Mouse (Mus musculus) liver, adult (tissue): Measurements from ENCODE around the gene Hes2.

Experiments
- GATA4 ChIP-seq: IDR thresholded peaks from 2 replicates; pipeline ENCODE4 v1.6.1; 2014; ENCODE audit warnings: mild to moderate bottlenecking, low read length; ENCODE audit not compliant: insufficient replicate concordance

The Hes2 gene

GRCm38 (mm10) chr4:152158585-152159284, at the start of gene Hes2:
Hes2 (plus strand) TSS chr4:152158867.
- no peak for TF ChIP-seq GATA4

- TF ChIP-seq GATA4: no peak
Observed at GRCm38 (mm10) chr4:152109509-152109908, 49.2 kb upstream of the Hes2 start.

- no peak for TF ChIP-seq GATA4
Observed at GRCm38 (mm10) chr4:152110689-152111088, 48.0 kb upstream of the Hes2 start.

- TF ChIP-seq GATA4: no peak
Observed at GRCm38 (mm10) chr4:152112329-152112728, 46.3 kb upstream of the Hes2 start.

GRCm38 (mm10) chr4:152114080-152114479, 44.6 kb upstream of the Hes2 start:
- TF ChIP-seq GATA4: no peak

GRCm38 (mm10) chr4:152115921-152116612, 42.6 kb upstream of the Hes2 start, which contains the start of gene Tnfrsf25:
Tnfrsf25 (plus strand) TSS chr4:152115934.
- TF ChIP-seq GATA4: no peak

- TF ChIP-seq GATA4: no peak
Observed at GRCm38 (mm10) chr4:152117538-152117937, 41.1 kb upstream of the Hes2 start.

GRCm38 (mm10) chr4:152119396-152120292, 39.0 kb upstream of the Hes2 start:
- no peak for TF ChIP-seq GATA4

- no peak for TF ChIP-seq GATA4
Observed at GRCm38 (mm10) chr4:152120311-152121182, 38.1 kb upstream of the Hes2 start.

GRCm38 (mm10) chr4:152121183-152121505, 37.5 kb upstream of the Hes2 start:
- TF ChIP-seq GATA4: no peak

- no peak for TF ChIP-seq GATA4
Observed at GRCm38 (mm10) chr4:152124361-152124961, 34.2 kb upstream of the Hes2 start.

- no peak for TF ChIP-seq GATA4
Observed at GRCm38 (mm10) chr4:152125161-152126025, 33.3 kb upstream of the Hes2 start.
